Mouse (Mus musculus): ENCODE measurements around the gene Actr2. TPM values are rescaled to one million over a fixed set of nuclear protein-coding genes. Genes with fewer than 3 reads are reported as not detected.
A peak's percentile ranks its signal among the peaks of the same experiment; 100 is the strongest.
"Not testable (repeated sequence)": the region's sequence is repeated elsewhere in the genome, so short reads cannot be mapped to it uniquely, and the experiment has no call there.

Actr2 gene
- total RNA-seq, 2 experiments from 2014 or later: 75.6 to 76.9 TPM

DNA sequence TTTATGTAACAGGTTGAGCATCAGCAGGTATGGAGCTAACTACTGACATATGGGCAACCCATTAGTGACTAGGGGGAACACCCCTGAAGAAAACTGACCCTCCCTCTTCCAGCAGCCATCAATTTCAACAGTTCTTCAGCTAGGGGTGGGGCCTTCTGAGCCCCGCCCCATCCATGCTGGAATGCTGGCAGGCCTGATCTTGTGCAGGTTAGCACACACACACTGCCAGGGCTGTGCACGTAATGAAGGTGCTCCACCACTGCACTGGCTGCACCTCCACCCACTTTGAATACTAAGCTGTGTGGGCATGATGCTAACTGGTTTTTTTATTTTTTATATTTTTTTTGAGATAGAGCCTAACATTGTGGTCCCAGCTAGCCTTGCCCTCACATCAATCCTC lies 55.3 kb downstream of the Actr2 start:
- DNase-seq: no peak
- intact Hi-C loops (cut with DNase I): no loop called here

DNA sequence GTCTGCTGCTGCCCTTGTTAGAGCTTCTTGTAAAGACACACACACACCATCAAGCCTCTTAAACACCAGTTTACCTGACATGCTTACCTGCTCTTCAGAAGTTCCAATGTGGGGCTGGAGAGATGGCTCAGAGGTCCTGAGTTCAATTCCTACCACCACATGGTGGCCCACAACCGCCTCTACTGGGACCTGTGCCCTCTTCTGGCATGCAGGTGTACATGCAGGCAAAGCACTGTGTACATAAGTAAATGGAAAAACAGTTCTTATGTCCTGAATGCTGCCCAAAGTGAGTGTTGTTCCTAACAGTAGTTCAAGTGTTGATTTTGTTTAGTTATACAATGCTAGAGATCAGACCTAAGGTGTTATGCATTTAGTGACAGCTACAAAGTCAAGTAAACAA lies 56.5 kb downstream of the Actr2 start:
- intact Hi-C loops (cut with DNase I): no loop called here
- DNase-seq: no peak

DNA sequence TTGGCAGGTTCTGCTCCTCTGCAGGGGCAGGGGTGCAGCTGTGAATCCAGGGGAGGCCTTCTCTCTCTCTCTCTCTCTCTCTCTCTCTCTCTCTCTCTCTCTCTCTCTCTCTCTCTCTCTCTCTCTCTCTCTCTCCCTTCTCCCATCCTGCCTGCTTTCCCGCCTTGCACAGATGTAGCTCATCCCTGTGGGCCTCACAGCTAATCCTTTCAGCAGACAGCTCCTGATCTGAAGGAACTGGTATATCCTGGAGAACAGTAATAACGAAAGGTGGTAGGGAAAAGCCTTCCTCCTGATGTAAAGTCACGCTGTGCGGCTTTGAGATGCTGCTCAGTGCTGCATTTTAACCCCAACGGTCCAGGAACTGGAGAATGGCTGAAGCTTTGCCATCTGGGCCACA lies 58.1 kb downstream of the Actr2 start:
- intact Hi-C loops (cut with DNase I): no loop called here
- DNase-seq: no peak

DNA sequence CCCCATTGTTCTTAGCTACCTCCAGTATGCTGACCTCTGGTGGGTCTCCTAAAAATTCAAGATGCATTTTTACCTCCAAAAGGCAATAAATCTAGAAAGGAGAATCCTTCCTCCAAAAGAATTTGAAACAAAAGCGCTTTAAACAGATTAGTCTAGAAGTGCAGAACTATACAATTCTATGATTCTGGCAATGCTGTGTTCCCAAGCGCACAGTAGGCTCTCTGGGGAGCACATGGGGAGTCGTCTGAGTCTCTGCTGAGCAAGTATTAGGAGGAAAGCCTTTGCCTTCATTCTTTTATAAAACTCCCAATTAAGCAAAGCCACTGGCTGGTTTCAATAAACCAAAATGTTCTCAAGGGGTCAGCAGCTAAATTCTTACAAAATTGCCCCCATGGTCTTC lies 58.8 kb downstream of the Actr2 start:
- intact Hi-C loops (cut with DNase I): no loop called here
- no peak for DNase-seq

DNA sequence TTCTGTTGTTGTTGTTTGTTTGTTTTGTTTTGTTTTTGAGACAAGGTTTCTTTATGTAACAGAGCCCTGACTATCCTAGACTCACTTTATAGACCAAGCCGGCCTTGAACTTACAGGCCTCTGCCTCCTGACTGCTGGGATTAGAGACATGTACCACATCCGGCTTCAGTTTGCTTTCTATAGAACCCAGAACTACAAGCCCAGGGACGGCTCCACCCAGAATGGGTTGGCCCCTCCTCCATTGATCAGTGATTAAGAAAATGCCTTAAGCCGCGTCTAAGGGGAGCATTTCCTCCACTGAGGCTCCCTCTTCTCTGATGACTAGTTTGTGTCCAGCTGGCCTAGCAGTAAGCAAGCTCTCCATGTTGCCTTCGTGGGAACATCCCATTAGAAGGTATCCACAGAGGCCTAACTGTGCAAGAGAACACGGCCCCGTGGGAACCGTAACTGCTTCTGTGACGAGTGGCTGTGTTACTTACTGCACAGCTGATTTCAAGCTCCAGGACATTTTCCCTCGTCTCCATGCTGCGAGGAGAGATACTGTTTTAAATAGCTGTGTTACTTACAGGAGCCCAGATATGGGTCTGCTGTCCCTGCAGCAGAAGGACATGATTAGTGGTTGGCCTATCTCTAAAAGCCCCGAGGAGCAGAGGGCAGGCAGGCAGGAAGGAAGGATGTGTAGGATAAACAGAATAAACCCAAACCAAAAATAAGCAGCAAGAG lies 59.7 kb downstream of the Actr2 start:
- no peak for DNase-seq
- intact Hi-C loops (cut with DNase I): no loop called here

DNA sequence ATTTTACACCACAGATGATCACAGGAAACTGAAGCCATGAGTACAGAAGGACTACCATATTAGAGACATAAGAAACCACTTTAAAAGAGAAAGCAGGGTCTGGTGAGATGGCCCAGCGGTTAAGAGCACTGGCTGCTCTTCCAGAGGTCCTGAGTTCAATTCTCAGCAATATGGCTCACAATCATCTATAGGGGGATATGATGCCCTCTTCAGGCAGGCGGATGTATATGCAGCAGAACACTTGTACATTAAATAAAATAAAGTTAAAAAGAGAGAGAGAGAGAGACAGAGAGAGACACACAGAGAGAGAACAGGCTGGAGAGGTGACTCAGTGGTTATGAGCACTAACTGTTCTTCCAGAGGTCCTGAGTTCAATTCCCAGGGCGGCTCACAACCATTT lies 67.1 kb downstream of the Actr2 start:
- intact Hi-C loops (cut with DNase I): no loop called here
- no peak for DNase-seq

DNA sequence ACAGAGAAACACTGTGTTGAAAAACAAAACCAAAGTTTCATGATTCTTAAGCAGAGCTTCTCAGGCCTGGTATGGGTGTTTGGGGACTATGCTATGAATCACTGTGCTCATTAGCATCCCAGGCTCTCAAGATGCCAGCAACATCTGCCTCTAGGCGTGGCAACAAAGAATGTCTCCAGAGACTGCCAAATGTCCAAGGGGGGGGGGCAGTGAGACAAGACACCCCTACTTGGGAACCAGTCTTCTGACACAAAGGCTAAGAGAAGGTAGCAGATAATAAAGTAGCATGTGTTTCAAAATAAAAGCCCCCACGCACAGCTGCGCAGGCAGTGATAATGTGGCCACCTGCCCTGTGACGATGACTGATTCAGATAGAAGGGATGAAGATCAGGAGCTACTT lies 69.5 kb downstream of the Actr2 start:
- DNase-seq: no peak
- intact Hi-C loops (cut with DNase I): no loop called here

DNA sequence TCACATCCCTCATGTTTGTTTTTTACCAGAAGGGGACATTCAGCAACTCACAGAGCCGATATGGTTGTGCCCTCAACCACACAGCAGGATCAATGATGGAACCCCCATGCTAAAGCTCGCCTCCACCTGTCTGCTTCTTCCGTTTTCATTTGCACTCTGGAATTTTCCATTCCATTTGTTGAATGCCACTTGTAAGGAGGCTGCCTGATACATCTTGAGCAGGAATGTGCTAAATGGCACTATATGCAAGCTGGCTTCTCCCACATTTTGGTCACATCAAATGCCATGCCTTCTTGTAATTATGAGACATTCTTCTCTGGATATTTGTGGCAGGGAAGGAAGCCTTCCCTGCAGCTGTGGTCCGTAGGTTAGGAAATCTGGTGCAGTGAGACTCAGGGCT lies 70.6 kb downstream of the Actr2 start:
- intact Hi-C loops (cut with DNase I): no loop called here
- no peak for DNase-seq

DNA sequence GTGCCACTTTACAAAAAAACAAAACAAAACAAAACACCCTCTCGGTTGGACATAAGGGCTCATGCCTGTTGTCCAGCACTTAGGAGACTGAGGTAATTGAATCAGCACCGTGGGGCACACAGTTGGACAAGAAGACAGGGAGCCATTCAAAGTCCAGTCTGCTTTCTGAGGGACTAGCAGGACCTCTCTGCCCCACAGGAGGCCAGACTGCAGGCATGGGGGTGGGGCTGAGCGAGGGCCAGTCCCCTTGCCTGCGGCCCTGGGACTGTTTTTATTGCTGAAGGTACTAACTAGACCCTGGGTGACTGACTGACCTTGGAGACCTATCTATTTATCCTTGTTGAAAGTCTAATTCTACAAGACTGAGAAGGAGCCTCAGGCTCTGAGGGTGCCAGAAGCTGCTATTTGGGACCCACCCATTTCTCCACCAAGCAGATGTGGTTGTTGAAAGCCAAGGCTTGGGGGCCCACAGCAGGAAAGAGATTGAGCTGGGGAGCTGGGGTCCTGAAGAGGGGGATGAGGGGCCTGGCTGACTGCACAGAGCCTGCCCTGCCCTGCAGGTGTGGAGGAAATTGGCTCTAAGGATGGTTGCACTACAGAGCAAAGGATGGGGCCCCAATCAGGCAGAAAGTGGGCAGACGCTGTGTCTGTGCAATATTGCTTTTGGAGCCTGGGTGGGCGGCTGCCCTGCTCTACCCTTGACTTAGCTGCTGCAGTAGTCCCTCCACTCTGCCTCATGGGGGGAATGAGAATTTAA lies 71.4 kb downstream of the Actr2 start:
- DNase-seq: no peak
- intact Hi-C loops (cut with DNase I): no loop called here

DNA sequence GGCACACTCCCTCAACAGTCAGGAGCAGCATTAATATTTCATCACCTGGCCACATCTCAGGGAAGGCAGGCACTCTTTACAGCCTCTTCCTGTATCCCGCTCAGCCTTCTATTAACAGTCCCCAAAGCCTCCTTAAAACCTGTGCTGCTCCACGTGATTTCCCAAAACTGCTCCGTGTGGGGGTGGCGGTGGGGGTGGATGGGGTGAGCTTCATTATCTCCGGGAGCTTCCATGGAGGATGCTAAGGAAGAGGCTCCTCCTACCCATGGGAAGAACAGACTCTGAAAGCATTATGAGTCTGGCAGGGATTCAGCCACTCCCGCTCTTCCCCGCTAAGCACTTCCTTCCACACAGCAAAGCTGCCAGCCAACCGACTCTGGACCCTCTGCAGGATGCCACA lies 74.0 kb downstream of the Actr2 start:
- DNase-seq: no peak
- intact Hi-C loops (cut with DNase I): no loop called here

DNA sequence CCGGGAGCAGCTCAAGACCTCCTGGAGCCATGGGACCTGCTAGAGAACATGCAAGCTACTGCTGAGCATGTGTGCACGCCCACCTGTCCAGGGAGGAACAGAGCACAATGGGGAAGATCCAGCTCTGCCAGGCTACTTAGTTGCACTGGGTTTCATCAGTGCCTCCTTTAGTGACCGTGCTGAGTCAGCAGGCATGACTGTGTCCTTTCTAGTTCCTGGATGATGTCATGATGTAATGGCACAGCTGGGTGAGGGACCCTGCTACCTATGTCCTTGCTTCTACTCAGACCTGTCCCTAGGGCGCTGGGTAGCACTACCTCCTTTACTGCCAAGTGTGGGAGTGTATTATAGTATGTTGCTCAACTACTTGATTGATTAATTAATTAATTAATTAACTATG lies 75.0 kb downstream of the Actr2 start:
- intact Hi-C loops (cut with DNase I): no loop called here
- no peak for DNase-seq

DNA sequence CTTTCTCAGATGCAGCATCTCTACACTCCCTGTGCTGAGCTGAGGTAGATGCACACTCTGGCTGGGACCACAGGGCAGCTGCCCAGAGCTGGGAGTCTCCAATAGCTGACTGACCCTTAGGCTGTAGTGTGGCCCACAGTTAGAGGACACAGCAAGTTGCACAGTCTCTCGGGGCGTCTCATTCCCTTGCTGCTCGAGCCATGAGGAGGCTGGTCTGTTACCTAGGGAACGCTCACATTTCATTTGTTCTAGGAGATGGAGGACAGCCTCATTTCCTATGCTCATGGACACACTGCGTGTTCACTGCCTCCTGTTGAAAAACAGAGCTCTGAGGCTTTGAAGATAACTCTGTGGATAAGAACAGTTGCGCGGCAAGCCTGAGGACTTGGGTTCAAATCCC lies 76.7 kb downstream of the Actr2 start:
- DNase-seq: no peak
- intact Hi-C loops (cut with DNase I): no loop called here

DNA sequence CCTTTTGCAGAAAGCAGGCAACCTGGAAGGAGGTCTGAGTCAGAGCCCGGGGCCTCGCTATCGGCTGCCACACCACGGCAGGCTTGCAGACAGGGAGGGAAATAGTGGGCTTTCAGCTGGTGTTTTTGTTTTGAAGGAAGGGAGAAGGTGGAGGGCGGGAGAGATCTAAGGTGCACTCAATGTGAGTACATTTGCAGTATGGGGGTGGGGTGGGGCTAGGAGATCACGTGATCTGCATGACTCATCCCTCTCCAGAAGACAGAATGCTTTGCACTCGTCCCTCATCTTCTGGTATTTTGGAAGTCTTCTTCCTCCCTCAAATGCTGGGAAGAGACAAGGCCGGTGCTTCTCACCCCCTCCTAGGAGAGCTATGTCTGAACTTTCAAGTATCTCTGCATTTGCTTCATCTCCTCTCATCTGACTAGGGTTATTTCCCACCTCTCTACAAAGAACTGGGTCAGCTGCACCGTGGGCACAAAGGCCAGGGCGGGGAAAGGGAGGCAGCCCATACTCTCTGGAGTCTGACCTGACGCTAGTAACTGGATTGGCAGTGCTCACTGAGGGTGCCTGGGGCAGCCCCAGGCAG lies 77.3 kb downstream of the Actr2 start:
- DNase-seq: no peak
- intact Hi-C loops (cut with DNase I): no loop called here

DNA sequence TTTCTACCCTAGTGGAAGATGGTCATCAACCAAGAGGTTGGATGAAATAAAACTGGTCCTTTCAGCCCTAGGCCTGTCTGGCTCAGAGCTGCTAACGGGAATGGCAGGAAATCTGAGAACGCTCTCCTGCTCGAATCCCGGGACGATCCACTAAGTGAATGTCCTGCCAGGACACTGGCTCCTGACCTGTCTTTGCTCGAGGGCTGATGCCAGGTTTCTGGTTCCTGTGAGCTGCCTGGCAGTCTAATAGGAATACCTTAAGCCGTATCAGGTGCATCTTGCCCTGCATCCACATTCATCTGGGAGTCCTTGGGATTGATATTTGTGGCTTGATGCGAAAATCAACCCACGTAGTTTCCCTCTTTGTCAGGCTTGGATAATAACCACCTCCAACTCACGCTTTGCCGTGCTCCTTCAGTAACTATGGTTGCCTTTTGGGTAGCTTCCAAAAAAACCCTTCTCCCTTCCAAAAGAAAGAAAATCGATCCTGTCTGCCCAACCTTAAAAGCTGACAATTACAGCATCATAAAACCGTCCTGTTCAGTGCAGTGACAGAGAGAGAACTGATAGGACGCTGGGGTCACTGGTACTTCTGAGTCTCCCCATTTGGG lies 78.3 kb downstream of the Actr2 start:
- no peak for DNase-seq
- intact Hi-C loops (cut with DNase I): no loop called here

DNA sequence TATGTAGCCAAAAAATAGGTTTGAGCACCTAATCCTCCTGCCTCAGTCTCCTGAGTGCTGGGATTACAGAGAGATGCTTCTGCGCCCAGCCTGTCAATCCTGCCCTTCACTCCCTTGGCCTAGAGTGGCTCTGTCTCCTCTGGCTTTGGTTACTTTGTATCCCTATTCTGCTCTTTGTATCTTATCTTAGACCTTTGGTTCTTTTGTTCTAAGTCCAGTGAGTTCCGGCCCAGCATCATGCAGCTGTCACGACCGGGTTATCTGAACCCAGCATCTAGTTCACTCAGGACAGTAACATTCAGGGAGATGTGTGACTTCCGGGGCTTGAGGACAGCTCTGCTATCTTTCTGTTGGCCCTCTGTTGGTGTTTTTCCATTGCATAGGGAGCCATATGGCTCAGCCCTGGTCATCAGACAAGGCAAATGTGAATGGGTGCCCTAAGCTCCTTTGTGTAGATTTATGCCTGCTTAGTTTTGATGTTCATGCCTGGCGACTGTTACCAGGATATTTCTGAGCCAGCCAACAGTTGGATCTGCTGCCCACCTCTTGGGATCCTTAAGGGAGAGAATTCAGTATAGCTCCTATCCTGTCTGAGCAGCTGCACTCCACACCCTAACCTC lies 79.1 kb downstream of the Actr2 start:
- DNase-seq: no peak
- intact Hi-C loops (cut with DNase I): no loop called here

DNA sequence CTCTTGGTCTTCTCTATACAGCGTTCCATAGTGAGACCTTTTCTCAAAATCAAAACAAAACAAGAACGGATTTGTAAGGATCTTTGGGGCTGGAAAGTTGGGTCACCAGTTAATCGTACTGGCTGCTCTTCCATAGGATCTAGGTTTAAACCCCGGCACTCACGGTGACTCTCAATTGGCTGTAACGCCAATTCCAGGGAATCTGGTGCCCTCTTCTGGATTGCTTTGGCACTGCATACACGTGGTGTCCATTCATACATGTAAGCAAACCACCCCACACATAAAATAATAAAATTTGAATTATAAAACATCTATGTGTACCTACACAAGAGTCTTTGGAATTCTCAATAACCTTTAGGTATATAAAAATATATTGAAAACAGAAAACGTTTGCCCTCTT lies 81.2 kb downstream of the Actr2 start:
- intact Hi-C loops (cut with DNase I): loop anchor here (1.0 kb wide), 2 partner anchors 111 to 201 kb away; no protein-coding TSS in a partner anchor
- peak; percentile 52 to 72 for DNase-seq

DNA sequence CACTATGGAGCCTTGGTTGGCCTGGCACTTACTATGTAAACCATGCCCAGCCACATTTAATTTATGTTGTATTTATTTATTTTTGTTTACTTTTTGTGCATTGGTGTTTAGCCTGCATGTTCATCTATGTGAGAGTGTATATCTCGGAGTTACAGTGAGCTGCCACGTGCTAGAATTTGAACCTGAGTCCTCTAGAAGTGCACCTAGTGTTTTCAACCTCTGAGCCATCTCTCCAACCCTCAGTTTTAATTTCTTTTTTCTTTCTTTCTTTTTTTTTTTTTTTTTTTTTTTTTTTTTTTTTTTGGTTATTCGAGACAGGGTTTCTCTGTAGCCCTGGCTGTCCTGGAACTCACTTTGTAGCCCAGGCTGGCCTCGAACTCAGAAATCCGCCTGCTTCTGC lies 81.7 kb downstream of the Actr2 start:
- DNase-seq: not testable (repeated sequence)
- intact Hi-C loops (cut with DNase I): loop anchor here (1.0 kb wide), 2 partner anchors 111 to 201 kb away; no protein-coding TSS in a partner anchor

DNA sequence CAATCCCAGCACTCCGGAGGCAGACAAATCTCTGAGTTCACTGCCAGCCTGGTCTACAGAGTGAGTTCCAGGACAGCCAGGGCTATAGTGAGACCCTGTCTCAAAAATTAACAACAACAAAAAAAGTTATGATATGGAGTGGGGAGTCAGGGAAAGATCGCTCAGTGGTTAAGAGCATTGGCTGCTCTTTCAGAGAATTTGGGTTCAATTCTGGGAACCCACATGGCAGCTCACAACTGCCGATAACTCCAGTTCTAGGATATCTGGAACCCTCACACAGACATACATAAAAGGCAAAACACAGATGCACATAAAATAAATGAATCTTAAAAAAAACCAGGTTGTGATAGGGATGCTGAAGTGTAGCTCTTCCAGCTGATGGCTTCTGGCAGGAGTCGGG lies 83.7 kb downstream of the Actr2 start:
- intact Hi-C loops (cut with DNase I): loop anchor here (5.0 kb wide), 1 partner anchor 57 kb away; no protein-coding TSS in a partner anchor
- no peak for DNase-seq

DNA sequence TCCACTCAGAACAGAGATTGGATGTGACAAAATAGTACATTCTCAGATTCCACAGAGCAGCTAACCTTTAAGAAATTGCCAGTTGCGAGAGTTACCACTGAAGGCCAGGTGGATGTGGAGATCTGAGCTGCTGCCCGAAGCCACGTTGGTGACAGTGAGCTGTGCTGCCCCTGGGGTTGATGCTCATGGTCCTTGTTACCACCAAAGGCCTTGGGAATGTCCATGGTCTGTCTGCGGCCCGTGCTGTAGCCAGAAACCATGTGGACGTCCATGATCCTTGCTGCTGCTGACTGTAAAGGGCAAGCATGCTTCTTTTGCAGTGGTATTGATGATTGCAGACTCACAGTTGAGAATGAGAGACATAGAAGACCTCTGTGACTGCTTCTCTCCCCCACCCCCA lies 84.3 kb downstream of the Actr2 start:
- intact Hi-C loops (cut with DNase I): loop anchor here (5.0 kb wide), 1 partner anchor 56 kb away; no protein-coding TSS in a partner anchor
- DNase-seq: no peak

DNA sequence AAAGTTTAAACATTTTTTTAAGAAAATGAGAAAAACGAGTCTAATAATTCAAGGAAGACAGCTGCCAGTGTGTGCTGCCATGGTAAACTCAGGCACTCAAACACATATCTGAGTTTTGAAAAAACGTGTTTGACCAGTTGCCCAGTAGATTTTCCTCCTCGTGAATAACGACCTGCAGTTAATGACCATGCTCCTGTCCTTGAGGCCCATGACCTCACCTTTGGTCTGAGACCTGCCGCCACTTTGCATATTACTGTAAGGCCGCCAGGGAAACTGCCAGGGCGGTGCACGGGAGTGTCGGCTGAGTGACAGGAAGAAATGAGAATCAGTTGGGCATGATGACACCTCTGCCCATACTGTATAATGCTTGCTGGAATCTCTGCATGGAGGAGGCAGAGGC lies 85.0 kb downstream of the Actr2 start:
- intact Hi-C loops (cut with DNase I): loop anchor here (5.0 kb wide), 1 partner anchor 55 kb away; no protein-coding TSS in a partner anchor
- no peak for DNase-seq

DNA sequence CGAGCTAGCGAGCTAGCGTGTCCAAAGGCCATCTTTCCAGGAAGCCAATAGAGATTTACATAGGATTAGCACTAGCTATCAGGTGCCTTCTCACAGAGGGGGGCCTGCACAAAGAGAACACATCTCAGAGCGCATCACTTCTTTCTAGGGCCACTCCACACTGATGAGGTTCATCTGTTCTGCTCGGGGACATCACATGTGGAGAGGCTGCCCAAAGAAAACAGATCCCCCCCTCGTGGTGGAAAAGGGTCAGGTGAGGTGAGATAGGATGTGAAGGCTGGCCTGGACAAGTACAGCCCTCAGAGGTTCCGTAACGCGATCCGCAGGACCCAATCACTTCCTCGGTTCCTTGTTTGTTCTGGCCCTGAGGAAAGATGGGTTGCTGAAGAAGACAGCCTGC lies 86.8 kb downstream of the Actr2 start:
- intact Hi-C loops (cut with DNase I): loop anchor here (5.0 kb wide), 1 partner anchor 54 kb away; no protein-coding TSS in a partner anchor
- DNase-seq: peak in 1 of 2 experiments; percentile 32

Data from heart, postnatal 36 days (tissue).